In genomic region chr3:136833003-136833745, GRCm38 (mm10) we compare ENCODE assay signal across 12 mouse cellular contexts.
DNase-seq lines count a peak whose midpoint lies in the region; ATAC-seq lines count a peak whose summit lies in the region.
"Had no signal": no experiment of that assay in that cellular context is flagged by ENCODE, and none has a peak within 500 bp of the region (broad histone marks: within the 10 kb centered on the region; RNA-seq: fewer than 3 reads in every experiment).

No protein-coding gene starts in this region.

- no peak overlapping the region for H3K9ac ChIP-seq in liver, embryonic 13.5 days
- H3K9ac ChIP-seq: lung, embryonic 15.5 days had no signal

- no peak overlapping the region for H3K4me3 ChIP-seq in liver, embryonic 13.5 days (replicated peaks)
- H3K4me3 ChIP-seq in limb, embryonic 10.5 days = peak overlapping the region; percentile 18; the same call in 1 of the 2 replicates
- H3K4me3 ChIP-seq: lung, embryonic 15.5 days had no signal

- H3K4me2 ChIP-seq in liver, embryonic 13.5 days = 0 out of 2 replicates have a peak overlapping the region, but pooled peaks have one; percentile 6

- DNase-seq in embryo, embryonic 9.5 days (ENCODE audit: extremely low spot score) = peak; percentile 12
- no peak for DNase-seq in embryo, embryonic 10 days (ENCODE audit: low spot score)
- no peak for DNase-seq in liver, embryonic 13.5 days
- DNase-seq in liver = no peak
- no peak for DNase-seq in limb, embryonic 10.5 days (ENCODE audit: low spot score)
- peak; percentile 65 for DNase-seq in telencephalon, adult 2 months (ENCODE audit: low read depth, low spot score)
- DNase-seq: layer of hippocampus, postnatal 36 days had no signal

- ATAC-seq in liver, embryonic 13.5 days (ENCODE audit: low read depth) = no peak
- ATAC-seq in inflammation-experienced regulatory T-cells, adult 6 months = no peak
- no peak for ATAC-seq in erythroblast, adult 5-6 weeks (replicated peaks; ENCODE audit: low FRiP score, poor library complexity, severe bottlenecking)
- ATAC-seq: activated CD4-positive, CD25-positive, alpha-beta regulatory T cell, adult 4 months; CD4-positive, CD25-positive, alpha-beta regulatory T cell, adult 4 months had no signal

- H3K9me3 ChIP-seq in liver, embryonic 13.5 days (replicated peaks) = no peaks in the 10 kb centered on the region
- H3K9me3 ChIP-seq in limb, embryonic 10.5 days (replicated peaks) = no peaks in the 10 kb centered on the region
- H3K9me3 ChIP-seq: lung, embryonic 15.5 days had no signal

- no peaks in the 10 kb centered on the region for H3K36me3 ChIP-seq in liver, embryonic 13.5 days
- H3K36me3 ChIP-seq in limb, embryonic 10.5 days = no peaks in the 10 kb centered on the region
- H3K36me3 ChIP-seq: lung, embryonic 15.5 days had no signal

- H3K27ac ChIP-seq in liver, embryonic 13.5 days = no peak overlapping the region
- H3K27ac ChIP-seq in limb, embryonic 10.5 days = no peak overlapping the region
- H3K27ac ChIP-seq: lung, embryonic 15.5 days had no signal

- WGBS in liver, embryonic 13.5 days (ENCODE audit: insufficient replicate concordance) = 56% methylated on average over 11 of the region's 11 CpGs
- WGBS in limb, embryonic 10.5 days = 45% methylated on average over 11 of the region's 11 CpGs

- H3K27me3 ChIP-seq in liver, embryonic 13.5 days = no peaks in the 10 kb centered on the region
- no peaks in the 10 kb centered on the region for H3K27me3 ChIP-seq in limb, embryonic 10.5 days (ENCODE audit: low read depth, poor library complexity, severe bottlenecking)
- H3K27me3 ChIP-seq: lung, embryonic 15.5 days had no signal

- H3K4me1 ChIP-seq in liver, embryonic 13.5 days (replicated peaks) = peaks cover 29% of the 10 kb centered on the region
- peaks cover 58% of the 10 kb centered on the region for H3K4me1 ChIP-seq in limb, embryonic 10.5 days

Comparison
In these comparisons a context has a peak if more than half of its experiments do, and no peak if none do; other contexts are left out.
1. DNase-seq: peak in embryo, embryonic 9.5 days (single experiment) and telencephalon, adult 2 months (single experiment); none in embryo, embryonic 10 days (single experiment), liver, embryonic 13.5 days (single experiment), liver (single experiment) and limb, embryonic 10.5 days (single experiment).